Mouse (Mus musculus): ENCODE data around the gene Syne3. TPM values are rescaled to one million over a fixed set of nuclear protein-coding genes. Genes with fewer than 3 reads are reported as not detected.

Syne3 gene
- polyA plus RNA-seq, 1 experiment from 2014 or later: 0.08 TPM

DNA sequence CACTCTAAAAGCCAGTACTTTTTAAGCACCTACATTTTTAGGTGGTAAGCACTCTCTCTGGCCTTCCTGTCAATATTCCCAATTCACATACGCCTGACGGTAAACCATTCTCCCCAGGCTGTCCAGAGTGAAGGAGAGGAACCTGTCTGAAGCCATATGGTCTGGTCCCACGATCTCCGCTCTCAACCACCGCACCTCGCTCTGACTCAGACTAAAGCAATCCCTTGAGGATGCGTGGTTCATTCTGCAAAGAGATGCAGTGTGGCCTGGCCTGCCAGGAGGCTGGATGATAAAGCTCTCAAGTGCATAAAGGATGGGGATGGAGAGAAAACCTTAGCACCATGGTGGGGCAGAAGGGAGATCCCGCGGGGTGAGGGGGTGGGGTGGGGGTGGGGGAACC is 49.6 kb downstream of the Syne3 start:
- no peak overlapping the region for H3K4me2 ChIP-seq (ENCODE audit: low read length)

DNA sequence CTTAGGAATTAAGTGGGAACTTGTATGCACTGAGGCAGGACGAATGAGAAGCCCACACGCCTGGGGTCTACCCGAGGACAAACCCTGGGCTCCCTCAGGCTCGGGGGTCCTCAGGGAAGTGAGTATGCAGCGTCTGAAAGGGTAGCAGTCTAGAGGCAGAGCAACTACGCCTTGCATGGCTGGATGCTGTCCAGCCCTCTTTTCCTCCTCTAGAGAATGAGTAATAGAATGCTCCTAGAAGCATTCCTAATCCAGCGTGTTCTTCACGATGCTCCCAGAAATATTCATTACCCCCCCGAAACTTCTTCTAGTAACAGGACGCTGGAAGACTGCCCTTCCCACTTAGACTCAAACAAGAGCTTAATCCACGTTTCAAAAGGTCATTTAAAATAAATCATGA is 51.3 kb downstream of the Syne3 start:
- H3K9me3 ChIP-seq (ENCODE audit: control insufficient read depth, low read length): no peaks in the 10 kb centered on the region
- no peak for ATAC-seq (replicated peaks; ENCODE audit: low FRiP score, low TSS enrichment, low read depth)
- no peak overlapping the region for H3K9ac ChIP-seq (ENCODE audit: low read length)
- H3K27me3 ChIP-seq (replicated peaks; ENCODE audit: control insufficient read depth, insufficient read depth, low read length): no peaks in the 10 kb centered on the region
- H3K27ac ChIP-seq (ENCODE audit: low read depth): no peak overlapping the region
- H3K4me3 ChIP-seq (ENCODE audit: low read depth, low read length): no peak overlapping the region
- no peaks in the 10 kb centered on the region for H3K4me1 ChIP-seq (replicated peaks; ENCODE audit: control insufficient read depth, insufficient read depth, low read length)
- DNase-seq (ENCODE audit: low spot score): no peak
- WGBS: 53% methylated on average over 11 of the region's 11 CpGs
- no peaks in the 10 kb centered on the region for H3K36me3 ChIP-seq (ENCODE audit: control insufficient read depth, insufficient read depth, low read length)
- no peak overlapping the region for H3K4me2 ChIP-seq (ENCODE audit: low read length)

More for the DNA sequence above, 49.6 kb downstream of the Syne3 start:
- 73% methylated on average over 9 of the region's 9 CpGs for WGBS
- no peaks in the 10 kb centered on the region for H3K9me3 ChIP-seq (ENCODE audit: control insufficient read depth, low read length)
- ATAC-seq (replicated peaks; ENCODE audit: low FRiP score, low TSS enrichment, low read depth) (no peak), DNase-seq (ENCODE audit: low spot score) (no peak)
- no peak overlapping the region for H3K4me3 ChIP-seq (ENCODE audit: low read depth, low read length)
- H3K36me3 ChIP-seq (ENCODE audit: control insufficient read depth, insufficient read depth, low read length): no peaks in the 10 kb centered on the region
- H3K27me3 ChIP-seq (replicated peaks; ENCODE audit: control insufficient read depth, insufficient read depth, low read length): no peaks in the 10 kb centered on the region
- peaks cover 2% of the 10 kb centered on the region; the same call in 1 of the 2 replicates for H3K4me1 ChIP-seq (replicated peaks; ENCODE audit: control insufficient read depth, insufficient read depth, low read length)
- no peak overlapping the region for H3K9ac ChIP-seq (ENCODE audit: low read length)
- H3K27ac ChIP-seq (ENCODE audit: low read depth): no peak overlapping the region

GRCm38 (mm10) chr12:104957165-104957564 is 52.4 kb downstream of the Syne3 start:
- Histone ChIP-seq H3K4me2 (ENCODE audit: low read length) (no peak overlapping the region), H3K27ac (ENCODE audit: low read depth) (no peak overlapping the region), H3K4me1 (replicated peaks; ENCODE audit: control insufficient read depth, insufficient read depth, low read length) (no peaks in the 10 kb centered on the region), H3K4me3 (ENCODE audit: low read depth, low read length) (no peak overlapping the region), H3K27me3 (replicated peaks; ENCODE audit: control insufficient read depth, insufficient read depth, low read length) (no peaks in the 10 kb centered on the region), H3K9ac (ENCODE audit: low read length) (no peak overlapping the region), H3K9me3 (ENCODE audit: control insufficient read depth, low read length) (no peaks in the 10 kb centered on the region), H3K36me3 (ENCODE audit: control insufficient read depth, insufficient read depth, low read length) (no peaks in the 10 kb centered on the region)
- no peak for DNase-seq (ENCODE audit: low spot score)
- no peak for ATAC-seq (replicated peaks; ENCODE audit: low FRiP score, low TSS enrichment, low read depth)
- WGBS: 97% methylated on average over 1 of the region's 1 CpGs

GRCm38 (mm10) chr12:104956406-104956805 is 53.2 kb downstream of the Syne3 start:
- H3K27ac ChIP-seq (ENCODE audit: low read depth): no peak overlapping the region
- H3K36me3 ChIP-seq (ENCODE audit: control insufficient read depth, insufficient read depth, low read length): no peaks in the 10 kb centered on the region
- ATAC-seq (replicated peaks; ENCODE audit: low FRiP score, low TSS enrichment, low read depth) (no peak), DNase-seq (ENCODE audit: low spot score) (no peak)
- H3K4me3 ChIP-seq (ENCODE audit: low read depth, low read length): no peak overlapping the region
- H3K9me3 ChIP-seq (ENCODE audit: control insufficient read depth, low read length): no peaks in the 10 kb centered on the region
- 71% methylated on average over 6 of the region's 6 CpGs for WGBS
- H3K4me1 ChIP-seq (replicated peaks; ENCODE audit: control insufficient read depth, insufficient read depth, low read length): no peaks in the 10 kb centered on the region
- no peak overlapping the region for H3K4me2 ChIP-seq (ENCODE audit: low read length)
- H3K9ac ChIP-seq (ENCODE audit: low read length): no peak overlapping the region
- no peaks in the 10 kb centered on the region for H3K27me3 ChIP-seq (replicated peaks; ENCODE audit: control insufficient read depth, insufficient read depth, low read length)

DNA sequence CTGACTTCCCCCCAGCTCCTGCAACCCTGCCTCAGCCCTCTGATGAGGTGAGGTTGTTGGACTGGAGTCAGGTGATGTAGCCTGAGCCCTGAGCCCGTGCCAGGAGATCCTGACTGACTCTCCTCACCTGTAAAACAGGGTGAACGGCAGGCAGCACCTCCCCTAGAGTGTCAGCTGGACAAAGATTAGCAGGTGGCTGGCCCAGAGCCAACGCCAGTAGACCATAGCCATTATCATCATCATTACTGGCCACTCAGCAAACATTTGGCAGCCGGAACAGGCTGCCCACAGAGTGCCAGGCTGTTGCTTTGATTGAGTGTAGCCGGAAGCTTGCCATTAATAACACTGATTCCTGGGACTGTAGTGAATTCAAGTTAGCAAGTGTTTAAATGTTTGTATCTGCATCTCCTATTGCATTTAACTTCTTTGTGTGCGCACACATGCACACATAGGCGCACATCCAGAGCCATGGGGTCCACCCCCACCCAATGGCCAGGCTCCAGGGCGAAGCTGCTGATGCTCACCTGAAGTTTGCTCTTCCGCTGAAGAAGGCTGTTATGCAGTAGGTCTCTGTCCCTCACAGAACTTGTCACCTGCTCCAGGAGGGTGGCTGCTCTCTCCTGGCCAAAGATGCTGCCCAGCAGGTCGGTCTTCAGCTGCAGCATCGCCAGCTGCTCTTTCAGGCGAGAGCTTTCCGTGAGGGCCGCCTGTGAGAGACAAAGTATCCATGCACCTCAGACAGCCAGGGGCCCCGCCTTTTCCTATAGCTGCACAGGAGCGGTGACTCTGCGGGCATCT is 54.4 kb downstream of the Syne3 start:
- H3K4me2 ChIP-seq (ENCODE audit: low read length): no peak overlapping the region
- no peaks in the 10 kb centered on the region for H3K27me3 ChIP-seq (replicated peaks; ENCODE audit: control insufficient read depth, insufficient read depth, low read length)
- H3K4me1 ChIP-seq (replicated peaks; ENCODE audit: control insufficient read depth, insufficient read depth, low read length): no peaks in the 10 kb centered on the region
- H3K4me3 ChIP-seq (ENCODE audit: low read depth, low read length): no peak overlapping the region
- 64% methylated on average over 17 of the region's 17 CpGs for WGBS
- H3K36me3 ChIP-seq (ENCODE audit: control insufficient read depth, insufficient read depth, low read length): no peaks in the 10 kb centered on the region
- no peak overlapping the region for H3K9ac ChIP-seq (ENCODE audit: low read length)
- ATAC-seq (replicated peaks; ENCODE audit: low FRiP score, low TSS enrichment, low read depth) (no peak), DNase-seq (ENCODE audit: low spot score) (no peak)
- H3K9me3 ChIP-seq (ENCODE audit: control insufficient read depth, low read length): no peaks in the 10 kb centered on the region
- H3K27ac ChIP-seq (ENCODE audit: low read depth): no peak overlapping the region

DNA sequence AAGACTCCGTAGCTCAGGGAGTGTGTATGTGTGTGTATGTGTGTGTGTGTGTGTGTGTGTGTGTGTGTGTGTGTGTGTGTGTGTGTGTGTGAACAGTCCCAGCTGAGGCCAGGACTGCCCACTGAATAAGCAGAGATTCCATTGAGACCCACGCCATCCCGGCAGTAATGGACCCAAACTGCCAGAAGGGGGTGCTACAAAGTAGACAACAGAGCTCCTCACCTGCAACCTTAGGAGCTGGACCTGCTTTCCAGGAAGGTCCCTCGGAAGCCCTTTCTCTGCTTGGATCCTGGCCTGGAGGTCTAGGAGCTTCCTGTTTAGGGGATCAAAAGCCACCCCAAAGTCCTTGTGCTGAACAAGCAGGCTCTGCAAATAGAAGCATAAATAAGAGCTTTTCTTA is 55.7 kb downstream of the Syne3 start:
- H3K4me1 ChIP-seq (replicated peaks; ENCODE audit: control insufficient read depth, insufficient read depth, low read length): no peaks in the 10 kb centered on the region
- no peak overlapping the region for H3K27ac ChIP-seq (ENCODE audit: low read depth)
- ATAC-seq (replicated peaks; ENCODE audit: low FRiP score, low TSS enrichment, low read depth) (no peak), DNase-seq (ENCODE audit: low spot score) (peak; percentile 85)
- H3K9me3 ChIP-seq (ENCODE audit: control insufficient read depth, low read length): no peaks in the 10 kb centered on the region
- no peak overlapping the region for H3K9ac ChIP-seq (ENCODE audit: low read length)
- no peak overlapping the region for H3K4me3 ChIP-seq (ENCODE audit: low read depth, low read length)
- 14% methylated on average over 4 of the region's 4 CpGs for WGBS
- H3K36me3 ChIP-seq (ENCODE audit: control insufficient read depth, insufficient read depth, low read length): no peaks in the 10 kb centered on the region
- no peak overlapping the region for H3K4me2 ChIP-seq (ENCODE audit: low read length)
- no peaks in the 10 kb centered on the region for H3K27me3 ChIP-seq (replicated peaks; ENCODE audit: control insufficient read depth, insufficient read depth, low read length)

GRCm38 (mm10) chr12:104952458-104952857 is 57.2 kb downstream of the Syne3 start:
- Histone ChIP-seq H3K36me3 (ENCODE audit: control insufficient read depth, insufficient read depth, low read length) (no peaks in the 10 kb centered on the region), H3K4me3 (ENCODE audit: low read depth, low read length) (no peak overlapping the region), H3K9me3 (ENCODE audit: control insufficient read depth, low read length) (no peaks in the 10 kb centered on the region), H3K4me2 (ENCODE audit: low read length) (no peak overlapping the region), H3K9ac (ENCODE audit: low read length) (no peak overlapping the region), H3K4me1 (replicated peaks; ENCODE audit: control insufficient read depth, insufficient read depth, low read length) (no peaks in the 10 kb centered on the region), H3K27ac (ENCODE audit: low read depth) (no peak overlapping the region), H3K27me3 (replicated peaks; ENCODE audit: control insufficient read depth, insufficient read depth, low read length) (no peaks in the 10 kb centered on the region)
- ATAC-seq (replicated peaks; ENCODE audit: low FRiP score, low TSS enrichment, low read depth): no peak
- 16% methylated on average over 5 of the region's 5 CpGs for whole genome bisulfite sequencing
- peak; percentile 90 for DNase-seq (ENCODE audit: low spot score)

DNA sequence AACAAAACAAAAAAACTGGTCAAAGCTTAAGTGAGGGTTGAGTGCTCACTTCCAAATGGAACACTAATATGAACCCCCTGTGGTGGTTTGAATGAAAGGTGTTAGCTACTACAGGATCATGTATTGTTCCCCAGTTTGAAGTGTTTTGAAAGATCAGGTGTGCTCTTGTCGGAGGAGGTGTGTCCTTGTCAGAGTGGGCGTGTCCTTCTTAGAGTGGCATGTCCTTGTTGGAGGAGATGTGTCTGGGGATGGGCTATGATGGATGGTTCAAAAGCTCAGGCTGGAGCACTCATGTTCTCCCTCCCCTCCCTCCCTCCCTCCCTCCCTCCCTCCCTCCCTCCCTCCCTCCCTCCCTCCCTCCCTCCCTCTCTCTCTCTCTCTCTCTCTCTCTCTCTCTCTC is 61.7 kb downstream of the Syne3 start:
- H3K9me3 ChIP-seq (ENCODE audit: control insufficient read depth, low read length): no peaks in the 10 kb centered on the region
- 82% methylated on average over 2 of the region's 2 CpGs for WGBS
- H3K4me3 ChIP-seq (ENCODE audit: low read depth, low read length): no peak overlapping the region
- no peaks in the 10 kb centered on the region for H3K4me1 ChIP-seq (replicated peaks; ENCODE audit: control insufficient read depth, insufficient read depth, low read length)
- no peak overlapping the region for H3K27ac ChIP-seq (ENCODE audit: low read depth)
- H3K9ac ChIP-seq (ENCODE audit: low read length): no peak overlapping the region
- no peak overlapping the region for H3K4me2 ChIP-seq (ENCODE audit: low read length)
- H3K27me3 ChIP-seq (replicated peaks; ENCODE audit: control insufficient read depth, insufficient read depth, low read length): no peaks in the 10 kb centered on the region
- DNase-seq (ENCODE audit: low spot score): no peak
- no peaks in the 10 kb centered on the region for H3K36me3 ChIP-seq (ENCODE audit: control insufficient read depth, insufficient read depth, low read length)
- ATAC-seq (replicated peaks; ENCODE audit: low FRiP score, low TSS enrichment, low read depth): no peak

DNA sequence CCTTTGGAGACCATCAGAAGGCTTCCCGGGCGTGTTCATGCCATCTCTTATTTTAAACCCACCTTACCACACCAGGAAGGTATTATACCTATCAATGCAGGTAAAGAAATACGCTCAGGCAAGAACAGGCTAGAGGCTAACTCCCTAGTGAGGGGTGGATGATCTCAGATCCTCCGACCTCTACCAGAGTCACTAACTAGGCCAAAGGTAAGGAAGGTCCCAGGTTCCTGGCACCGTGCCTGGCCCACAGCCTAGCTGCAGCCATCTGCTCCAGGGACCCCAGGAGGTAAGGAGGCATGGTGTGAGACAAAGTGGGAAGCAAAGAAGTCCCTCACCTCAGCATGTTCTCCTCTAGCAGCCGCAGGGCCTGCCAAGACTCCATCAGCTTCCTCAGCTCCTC is 63.4 kb downstream of the Syne3 start:
- no peaks in the 10 kb centered on the region for H3K27me3 ChIP-seq (replicated peaks; ENCODE audit: control insufficient read depth, insufficient read depth, low read length)
- no peaks in the 10 kb centered on the region for H3K4me1 ChIP-seq (replicated peaks; ENCODE audit: control insufficient read depth, insufficient read depth, low read length)
- H3K27ac ChIP-seq (ENCODE audit: low read depth): no peak overlapping the region
- H3K4me3 ChIP-seq (ENCODE audit: low read depth, low read length): no peak overlapping the region
- no peak overlapping the region for H3K4me2 ChIP-seq (ENCODE audit: low read length)
- H3K9ac ChIP-seq (ENCODE audit: low read length): no peak overlapping the region
- no peaks in the 10 kb centered on the region for H3K36me3 ChIP-seq (ENCODE audit: control insufficient read depth, insufficient read depth, low read length)
- H3K9me3 ChIP-seq (ENCODE audit: control insufficient read depth, low read length): no peaks in the 10 kb centered on the region
- WGBS: 93% methylated on average over 6 of the region's 6 CpGs
- DNase-seq (ENCODE audit: low spot score) (no peak), ATAC-seq (replicated peaks; ENCODE audit: low FRiP score, low TSS enrichment, low read depth) (no peak)

All from intestine, embryonic 14.5 days (tissue).